ENCODE assay signal across 8 mouse cellular contexts in genomic region chr9:95194158-95194557, GRCm38 (mm10).
DNase-seq lines count a peak whose midpoint lies in the region; ATAC-seq and TF ChIP-seq lines count a peak whose summit lies in the region.

No protein-coding gene starts in this region.

- no peaks in the 10 kb centered on the region for H3K27me3 ChIP-seq in intestine, embryonic 15.5 days (replicated peaks)
- H3K27me3 ChIP-seq in forebrain, embryonic 16.5 days (replicated peaks; ENCODE audit: control insufficient read depth, insufficient read depth, low read length) = no peaks in the 10 kb centered on the region

- no peak for DNase-seq in gastrocnemius, adult 2 months
- DNase-seq in gastrocnemius, adult 8-10 months (ENCODE audit: low spot score in 2 of 2) = no peak
- peak; percentile 61 for DNase-seq in lung, postnatal 25 days (ENCODE audit: low spot score)
- DNase-seq in cerebellum, postnatal 4 days (ENCODE audit: low spot score in 2 of 2) = no peak

- no peak overlapping the region for H3K4me3 ChIP-seq in gastrocnemius, adult 2 months
- H3K4me3 ChIP-seq in intestine, embryonic 15.5 days (replicated peaks) = no peak overlapping the region
- no peak overlapping the region for H3K4me3 ChIP-seq in forebrain, embryonic 16.5 days (replicated peaks; ENCODE audit: low read length)

- WGBS in intestine, embryonic 15.5 days = 36% methylated on average over 5 of the region's 5 CpGs
- 77% methylated on average over 5 of the region's 5 CpGs for WGBS in forebrain, embryonic 16.5 days

- H3K9me3 ChIP-seq in intestine, embryonic 15.5 days = no peaks in the 10 kb centered on the region
- H3K9me3 ChIP-seq in forebrain, embryonic 16.5 days (ENCODE audit: control insufficient read depth, low read length) = no peaks in the 10 kb centered on the region

- no peak overlapping the region for H3K9ac ChIP-seq in intestine, embryonic 15.5 days
- no peak overlapping the region for H3K9ac ChIP-seq in forebrain, embryonic 16.5 days (replicated peaks; ENCODE audit: low read depth, low read length)

- no peaks in the 10 kb centered on the region for H3K36me3 ChIP-seq in intestine, embryonic 15.5 days
- H3K36me3 ChIP-seq in forebrain, embryonic 16.5 days (ENCODE audit: control insufficient read depth, insufficient read depth) = no peaks in the 10 kb centered on the region

- ATAC-seq in common myeloid progenitor, adult 5-6 weeks (replicated peaks; ENCODE audit: low read depth, poor library complexity, severe bottlenecking) = peak; percentile 79
- peak; percentile 76 for ATAC-seq in intestine, embryonic 15.5 days
- ATAC-seq in cerebellum, adult (ENCODE audit: insufficient number of reproducible peaks, low FRiP score, low TSS enrichment) = no peak
- ATAC-seq in forebrain, embryonic 16.5 days = no peak

- H3K27ac ChIP-seq in gastrocnemius, adult 2 months = peak overlapping the region; percentile 55; the same call in 1 of the 2 replicates
- peak overlapping the region; percentile 51 for H3K27ac ChIP-seq in intestine, embryonic 15.5 days
- H3K27ac ChIP-seq in forebrain, embryonic 16.5 days (ENCODE audit: low read length) = no peak overlapping the region

- TF ChIP-seq CTCF in gastrocnemius, adult 2 months (IDR thresholded peaks at IDR 0.05) = no peak

- intact Hi-C loops in gastrocnemius, adult 2 months (cut with DNase I) = no loop called here

- peaks cover 3% of the 10 kb centered on the region; the same call in 1 of the 2 replicates for H3K4me1 ChIP-seq in intestine, embryonic 15.5 days (replicated peaks)
- H3K4me1 ChIP-seq in forebrain, embryonic 16.5 days (replicated peaks; ENCODE audit: control insufficient read depth, insufficient read depth, low read length) = no peaks in the 10 kb centered on the region

- 0 out of 2 replicates have a peak overlapping the region, but pooled peaks have one; percentile 11 for H3K4me2 ChIP-seq in intestine, embryonic 15.5 days (replicated peaks)
- H3K4me2 ChIP-seq in forebrain, embryonic 16.5 days (ENCODE audit: low read length) = no peak overlapping the region

Comparison
In these comparisons a context has a peak if more than half of its experiments do, and no peak if none do; other contexts are left out.
1. ATAC-seq: peak in common myeloid progenitor, adult 5-6 weeks (single experiment) and intestine, embryonic 15.5 days (single experiment); none in cerebellum, adult (single experiment) and forebrain, embryonic 16.5 days (single experiment).